Mouse (Mus musculus) heart, adult 9 months (tissue): ENCODE measurements around the gene Paqr6.
A peak's percentile ranks its signal among the peaks of the same experiment; 100 is the strongest.

Experiments used
- DNase-seq, 2 experiments: peaks; one replicate each; pipeline ENCODE4 v3.0.0; 2022; ENCODE audit warnings: low spot score in 2 of 2

Gene Paqr6

GRCm38 (mm10) chr3:88364337-88364736 is at the start of gene Paqr6:
Gene Paqr6 (plus strand): TSS chr3:88364584.
- DNase-seq: peak; percentile 37 to 64

- peak; percentile 68 to 73 for DNase-seq
Measured at GRCm38 (mm10) chr3:88324951-88325405, 39.4 kb upstream of the Paqr6 start, which contains the start of gene Glmp. Gene Glmp (plus strand): TSS chr3:88325023.

GRCm38 (mm10) chr3:88328956-88329355 is 35.4 kb upstream of the Paqr6 start:
- no peak for DNase-seq

GRCm38 (mm10) chr3:88331282-88331681 is 33.1 kb upstream of the Paqr6 start:
- DNase-seq: peak in 1 of 2 experiments; percentile 28

- no peak for DNase-seq
Measured at GRCm38 (mm10) chr3:88334029-88334658, 30.2 kb upstream of the Paqr6 start.

- DNase-seq: no peak
Measured at GRCm38 (mm10) chr3:88334902-88335435, 29.4 kb upstream of the Paqr6 start.

GRCm38 (mm10) chr3:88335436-88336053 is 28.8 kb upstream of the Paqr6 start:
- DNase-seq: peak in 1 of 2 experiments; percentile 35

- DNase-seq: peak; percentile 96 to 97
Measured at GRCm38 (mm10) chr3:88336058-88337013, 28.0 kb upstream of the Paqr6 start, which contains the start of the genes Tmem79 and Smg5. Gene Tmem79 (minus strand): TSS chr3:88336148. Gene Smg5 (plus strand): TSS chr3:88336260.

- no peak for DNase-seq
Measured at GRCm38 (mm10) chr3:88337367-88338020, 26.9 kb upstream of the Paqr6 start.

GRCm38 (mm10) chr3:88338316-88338715 is 26.1 kb upstream of the Paqr6 start:
- no peak for DNase-seq

- no peak for DNase-seq
Measured at GRCm38 (mm10) chr3:88339006-88339405, 25.4 kb upstream of the Paqr6 start.

- DNase-seq: no peak
Measured at GRCm38 (mm10) chr3:88350732-88351131, 13.7 kb upstream of the Paqr6 start.

- DNase-seq: no peak
Measured at GRCm38 (mm10) chr3:88352907-88353306, 11.5 kb upstream of the Paqr6 start.

GRCm38 (mm10) chr3:88354396-88355165 is 9.8 kb upstream of the Paqr6 start:
- no peak for DNase-seq

- DNase-seq: no peak
Measured at GRCm38 (mm10) chr3:88359584-88359983, 4.8 kb upstream of the Paqr6 start.

- no peak for DNase-seq
Measured at GRCm38 (mm10) chr3:88359989-88360388, 4.4 kb upstream of the Paqr6 start.

GRCm38 (mm10) chr3:88361096-88361495 is 3.3 kb upstream of the Paqr6 start:
- DNase-seq: no peak

GRCm38 (mm10) chr3:88361612-88362313 is 2.6 kb upstream of the Paqr6 start:
- no peak for DNase-seq

GRCm38 (mm10) chr3:88363700-88364099 is 684 bp upstream of the Paqr6 start:
- peak in 1 of 2 experiments; percentile 20 for DNase-seq
